Mouse (Mus musculus): ENCODE measurements around the gene Thsd4.
"Not testable (repeated sequence)": the region's sequence is repeated elsewhere in the genome, so short reads cannot be mapped to it uniquely, and the experiment has no call there.

Gene Thsd4

DNA sequence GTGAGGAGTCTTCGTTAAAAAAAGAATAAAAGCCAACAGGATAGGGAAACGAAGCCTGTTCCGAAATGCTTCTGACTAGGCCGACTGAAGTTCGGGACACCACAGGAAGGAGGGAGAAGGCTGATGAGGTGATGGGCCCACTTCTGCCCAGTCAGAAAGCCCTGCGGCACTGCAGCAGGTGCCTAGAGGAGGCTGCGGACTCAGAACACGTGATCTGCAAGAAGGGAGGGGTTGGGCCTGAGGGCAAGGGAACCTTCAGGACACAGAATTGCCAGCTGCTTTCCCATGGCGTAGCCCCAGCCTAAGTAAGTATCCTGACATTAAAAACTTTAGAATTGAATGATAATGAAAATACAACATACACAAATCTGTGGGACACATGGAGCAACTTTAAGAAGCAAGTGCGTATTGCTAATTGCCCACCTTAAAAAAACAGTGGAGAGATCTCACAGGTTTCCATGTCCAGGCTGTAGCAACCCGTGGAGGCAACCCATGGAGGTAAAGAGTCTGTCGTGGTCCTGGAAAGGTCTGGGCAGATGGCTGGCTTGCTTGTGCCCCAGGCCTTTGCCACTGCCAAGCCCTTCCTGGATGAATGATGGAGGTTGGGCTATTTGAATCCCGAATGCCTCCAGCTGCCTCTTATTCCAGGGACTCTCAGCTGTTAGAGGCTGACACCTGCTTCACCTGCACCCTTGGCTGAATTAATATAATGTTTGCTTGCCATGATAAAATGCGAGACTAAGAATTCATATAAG is 560.5 kb downstream of the Thsd4 start:
- no peak for DNase-seq

- DNase-seq: no peak
These were observed 561.3 kb downstream of the Thsd4 start, which contains the start of gene Nr2e3 for GRCm38 (mm10) chr9:59960559-59960958. Gene Nr2e3 (minus strand): TSS chr9:59960659.

- peak; percentile 85 to 86 for DNase-seq
These were observed 562.6 kb downstream of the Thsd4 start for GRCm38 (mm10) chr9:59959276-59959675.

- not testable (repeated sequence) for DNase-seq
These were observed 563.7 kb downstream of the Thsd4 start for GRCm38 (mm10) chr9:59958115-59958514.

GRCm38 (mm10) chr9:59956496-59956895 is 565.4 kb downstream of the Thsd4 start:
- DNase-seq: no peak

DNA sequence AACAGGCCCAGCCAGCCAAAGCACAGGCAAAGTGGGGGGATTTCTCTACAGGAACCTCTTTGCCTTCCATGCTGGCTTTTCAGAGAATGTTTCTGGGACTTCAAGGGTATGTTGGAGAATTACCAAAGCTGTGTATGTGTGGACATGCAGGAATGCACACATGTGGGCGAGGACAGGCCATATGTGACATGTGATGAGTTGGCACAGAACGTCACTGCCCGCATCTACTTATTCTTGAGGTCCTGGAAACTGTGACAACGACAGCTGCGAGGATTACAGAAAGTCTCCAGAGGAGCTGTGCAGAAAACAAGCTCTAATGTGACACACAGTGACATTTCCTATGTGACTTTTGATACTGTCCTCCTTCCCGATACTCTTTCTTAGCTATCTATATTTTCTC is 566.2 kb downstream of the Thsd4 start:
- no peak for DNase-seq

DNA sequence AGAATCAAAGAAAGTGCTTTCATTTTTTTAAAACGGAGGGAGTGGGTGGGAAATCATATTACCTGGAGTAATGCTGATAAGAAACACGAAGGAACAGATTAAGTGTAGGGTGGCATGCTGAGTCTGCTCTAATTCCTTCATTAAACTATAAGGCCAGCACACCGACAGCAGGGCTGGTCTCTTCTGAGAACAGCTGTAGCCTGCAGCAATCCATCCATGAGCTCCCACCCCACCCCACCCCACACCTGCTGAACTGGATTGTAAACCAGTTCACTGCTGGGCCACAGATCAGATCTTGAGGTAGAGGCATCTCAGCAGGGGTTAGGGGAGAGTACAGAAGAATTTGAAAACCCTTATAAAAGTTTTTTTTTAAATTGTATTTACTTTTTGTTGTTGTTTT is 566.6 kb downstream of the Thsd4 start:
- no peak for DNase-seq

GRCm38 (mm10) chr9:59953556-59953955 is 568.3 kb downstream of the Thsd4 start:
- DNase-seq: no peak

- no peak for DNase-seq
These were observed 569.3 kb downstream of the Thsd4 start for GRCm38 (mm10) chr9:59952515-59953070.

DNA sequence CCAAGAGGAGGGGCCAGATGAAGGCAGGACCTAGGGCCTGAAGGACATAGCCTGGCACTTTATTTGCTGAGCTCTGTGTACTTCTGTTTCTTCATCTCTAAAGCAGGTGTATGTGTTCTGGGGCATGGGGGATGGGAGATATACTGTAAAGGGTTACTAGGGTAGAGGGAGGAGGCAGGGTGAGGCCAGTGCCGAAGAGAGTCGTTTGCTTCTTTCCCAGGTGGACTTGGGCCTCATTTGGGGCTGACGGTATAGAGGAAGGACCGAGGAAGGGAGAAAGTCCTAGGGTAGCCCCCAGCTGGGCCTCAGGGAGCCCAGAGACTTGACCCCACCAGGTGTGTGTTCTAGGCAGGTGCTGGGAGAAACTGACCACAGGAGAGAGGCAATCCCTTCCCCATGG is 569.9 kb downstream of the Thsd4 start:
- DNase-seq: no peak

- no peak for DNase-seq
These were observed 570.7 kb downstream of the Thsd4 start for GRCm38 (mm10) chr9:59951001-59951750.

GRCm38 (mm10) chr9:59949981-59950380 is 571.9 kb downstream of the Thsd4 start:
- no peak for DNase-seq

DNA sequence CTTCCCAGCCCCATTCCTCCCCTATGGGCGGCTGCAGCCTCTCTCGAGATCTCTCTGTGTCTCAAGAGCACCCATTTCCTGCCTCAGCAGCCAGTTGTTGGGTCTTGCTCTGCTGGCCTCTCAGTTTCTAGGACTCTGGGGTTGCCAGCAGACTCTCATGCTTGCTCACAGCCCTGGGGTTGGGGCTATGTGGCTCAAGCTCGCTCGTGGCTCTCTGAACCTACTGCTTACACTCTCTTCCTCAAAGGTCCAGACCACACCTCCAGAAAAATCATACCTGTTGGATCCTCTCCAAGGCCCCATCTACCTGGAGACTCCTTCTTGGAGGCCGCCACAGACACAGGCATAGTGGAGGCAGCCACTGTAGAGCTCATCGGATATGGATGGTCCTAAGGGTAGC is 572.3 kb downstream of the Thsd4 start:
- DNase-seq: no peak

DNA sequence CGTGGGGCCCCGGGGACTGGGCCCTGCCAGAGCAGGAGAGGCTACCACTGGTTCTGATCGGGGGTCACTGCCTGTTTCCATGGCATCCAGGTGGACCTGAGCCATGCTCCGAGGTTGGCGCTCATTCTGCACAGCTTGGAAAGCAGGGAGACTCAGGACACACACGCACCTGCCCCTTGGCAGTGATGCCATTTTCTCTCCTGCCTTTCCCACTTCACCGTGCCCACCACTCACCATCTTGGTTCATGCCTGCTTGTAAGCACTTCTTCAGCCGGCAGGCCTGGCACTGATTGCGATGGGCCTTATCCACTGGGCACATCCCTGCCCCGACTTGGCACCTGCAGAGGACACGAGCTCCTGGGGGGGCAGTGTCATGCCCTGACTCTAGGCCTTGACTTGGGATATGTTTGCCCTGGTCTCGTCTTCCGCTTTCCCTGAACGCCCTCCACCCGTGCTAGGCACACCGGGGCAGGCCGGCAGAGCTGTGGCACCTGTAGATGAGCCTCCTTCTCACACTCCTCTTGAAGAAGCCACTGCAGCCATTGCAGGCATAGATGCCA is 573.1 kb downstream of the Thsd4 start:
- no peak for DNase-seq

- DNase-seq: no peak
These were observed 573.6 kb downstream of the Thsd4 start for GRCm38 (mm10) chr9:59948226-59948625.

- no peak for DNase-seq
These were observed 574.6 kb downstream of the Thsd4 start for GRCm38 (mm10) chr9:59947271-59947670.

DNA sequence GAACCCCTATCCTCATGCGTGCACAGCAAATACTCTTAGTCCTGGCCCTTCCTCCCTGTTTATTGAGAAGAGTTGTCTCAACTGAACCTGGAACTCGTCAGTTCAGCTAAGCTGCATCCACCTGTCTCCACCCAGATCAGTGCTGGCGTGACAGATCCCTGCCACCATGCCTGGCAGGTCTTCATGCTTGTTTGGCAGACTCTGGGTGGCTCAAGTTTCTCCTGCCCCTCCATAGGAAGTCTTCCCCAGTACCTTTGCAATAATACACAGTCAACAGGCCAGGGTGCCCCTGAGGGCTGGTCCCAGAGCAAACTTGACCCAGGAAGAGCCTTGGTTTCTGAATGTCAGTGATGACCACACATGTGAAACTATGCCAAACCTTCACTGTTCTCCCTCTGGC is 576.6 kb downstream of the Thsd4 start:
- DNase-seq: no peak

- DNase-seq: no peak
These were observed 578.0 kb downstream of the Thsd4 start for GRCm38 (mm10) chr9:59943826-59944225.

GRCm38 (mm10) chr9:59942501-59943085 is 579.3 kb downstream of the Thsd4 start:
- peak in 1 of 2 experiments; percentile 29 for DNase-seq

GRCm38 (mm10) chr9:59941885-59942350 is 579.9 kb downstream of the Thsd4 start:
- no peak for DNase-seq

- DNase-seq: no peak
These were observed 580.6 kb downstream of the Thsd4 start for GRCm38 (mm10) chr9:59940913-59941884.

DNA sequence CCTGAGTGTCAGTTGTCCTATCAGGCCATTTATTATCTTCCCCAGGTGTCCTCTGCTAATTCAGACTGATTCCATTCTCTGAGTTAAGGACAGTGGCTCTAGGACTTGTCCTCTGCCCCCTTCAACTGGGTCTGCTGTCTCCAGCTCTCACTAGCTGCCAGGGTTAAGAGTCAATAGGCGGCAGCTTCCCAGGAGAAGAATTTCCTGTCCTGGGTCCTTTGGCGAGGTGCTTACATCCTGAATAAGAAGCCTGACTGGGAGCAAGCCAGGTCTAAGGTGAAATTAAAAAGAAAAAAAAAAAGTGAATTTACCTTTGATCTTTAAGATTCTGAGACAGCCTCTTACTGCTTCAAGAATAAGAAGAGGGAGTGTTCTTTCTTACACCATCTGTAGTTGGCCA is 582.2 kb downstream of the Thsd4 start:
- DNase-seq: no peak

Data from kidney, postnatal 36 days (tissue).